Mouse (Mus musculus) olfactory bulb, adult 2 months (tissue): ENCODE measurements around the gene Cnpy1.

Experiments used
- CTCF ChIP-seq: fragments of 200-500 bp; IDR thresholded peaks from 2 replicates; pipeline ENCODE4 v1.5.1; 2012; ENCODE audit warnings: low read depth, mild to moderate bottlenecking, low read length, moderate library complexity; ENCODE audit not compliant: insufficient read depth
- POLR2A ChIP-seq: fragments of 200-500 bp; IDR thresholded peaks from 2 replicates; pipeline ENCODE4 v1.6.1; 2012; ENCODE audit warnings: mild to moderate bottlenecking, low read depth, low read length, moderate library complexity; ENCODE audit not compliant: insufficient read depth

DNA sequence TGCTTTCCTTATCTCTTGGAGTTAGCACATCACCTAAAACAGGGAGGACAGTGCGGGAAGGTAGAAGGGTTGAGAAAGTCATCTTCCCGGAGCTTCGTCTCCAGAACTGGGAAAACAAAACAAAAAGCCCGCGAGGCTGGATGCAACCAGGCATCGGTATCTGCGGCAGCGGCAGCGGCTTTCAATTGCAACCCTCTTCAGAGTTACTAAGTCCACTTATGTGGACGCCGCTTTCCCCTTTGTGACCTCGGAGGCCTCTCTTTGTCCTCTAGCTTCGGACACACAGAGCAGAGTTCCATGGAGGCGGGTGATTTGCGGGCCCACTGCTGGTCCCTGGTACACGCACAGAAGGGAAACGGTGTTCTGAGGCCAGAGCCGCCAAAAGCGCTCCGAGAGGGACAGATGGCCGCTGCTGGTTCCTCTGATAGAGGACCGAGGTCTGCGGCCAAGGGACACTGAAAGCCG lies 83.6 kb downstream of the Cnpy1 start:
- TF ChIP-seq CTCF (no peak), POLR2A (no peak)
